Mouse (Mus musculus): ENCODE measurements around the gene Slain1. TPM values are rescaled to one million over a fixed set of nuclear protein-coding genes. Genes with fewer than 3 reads are reported as not detected.
A peak's percentile ranks its signal among the peaks of the same experiment; 100 is the strongest.

Slain1 gene
- polyA plus RNA-seq, 2 experiments, result 0.22 to 0.27 TPM

DNA sequence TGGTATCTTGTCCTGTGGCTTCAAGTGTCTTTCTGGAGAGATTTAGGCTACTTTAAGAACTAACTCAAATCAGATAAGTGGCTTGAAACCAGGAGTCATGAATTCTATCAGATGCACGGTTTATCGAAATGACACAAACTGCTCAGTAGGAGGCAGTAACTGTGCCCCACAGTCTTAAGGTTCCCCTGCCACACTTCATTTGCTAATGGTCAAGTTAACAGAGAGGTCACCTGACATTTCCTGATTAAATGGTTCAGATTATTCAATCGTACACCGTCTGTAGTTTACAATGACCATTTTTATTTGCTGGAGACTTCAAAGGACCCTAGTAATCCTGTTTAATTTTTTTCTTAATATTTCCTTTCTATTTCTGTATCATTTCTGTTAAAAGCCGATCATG lies 68.4 kb downstream of the Slain1 start:
- DNase-seq (ENCODE audit: low read depth in 3 of 3, low spot score in 3 of 3), result no peak
- H3K4me1 ChIP-seq (replicated peaks; ENCODE audit: control insufficient read depth in 2 of 2, insufficient read depth in 2 of 2, low read length in 1 of 2), result peaks cover 0 to 8% of the 10 kb centered on the region in 2 experiments; a peak in 2 of 4 replicates
- H3K4me2 ChIP-seq (ENCODE audit: low read depth), result no peak overlapping the region
- 31% methylated on average over 5 of the region's 5 CpGs for whole genome bisulfite sequencing (ENCODE audit: insufficient replicate concordance)
- H3K9me3 ChIP-seq (ENCODE audit: control insufficient read depth, low read length), result no peaks in the 10 kb centered on the region
- H3K4me3 ChIP-seq (ENCODE audit: insufficient read depth in 1 of 2, low read depth in 2 of 2, low read length in 2 of 2), result no peak overlapping the region
- TF ChIP-seq EP300 (IDR thresholded peaks at IDR 0.05; ENCODE audit: low read depth) (no peak), CTCF (IDR thresholded peaks at IDR 0.05; ENCODE audit: low read depth) (no peak)
- H3K27ac ChIP-seq, result no peak overlapping the region
- H3K9ac ChIP-seq (replicated peaks), result no peak overlapping the region
- no peaks in the 10 kb centered on the region for H3K27me3 ChIP-seq (ENCODE audit: control insufficient read depth, insufficient read depth, low read length)
- ATAC-seq (ENCODE audit: insufficient read depth), result no peak
- H3K36me3 ChIP-seq (replicated peaks; ENCODE audit: control insufficient read depth, insufficient read depth, low read depth), result no peaks in the 10 kb centered on the region

DNA sequence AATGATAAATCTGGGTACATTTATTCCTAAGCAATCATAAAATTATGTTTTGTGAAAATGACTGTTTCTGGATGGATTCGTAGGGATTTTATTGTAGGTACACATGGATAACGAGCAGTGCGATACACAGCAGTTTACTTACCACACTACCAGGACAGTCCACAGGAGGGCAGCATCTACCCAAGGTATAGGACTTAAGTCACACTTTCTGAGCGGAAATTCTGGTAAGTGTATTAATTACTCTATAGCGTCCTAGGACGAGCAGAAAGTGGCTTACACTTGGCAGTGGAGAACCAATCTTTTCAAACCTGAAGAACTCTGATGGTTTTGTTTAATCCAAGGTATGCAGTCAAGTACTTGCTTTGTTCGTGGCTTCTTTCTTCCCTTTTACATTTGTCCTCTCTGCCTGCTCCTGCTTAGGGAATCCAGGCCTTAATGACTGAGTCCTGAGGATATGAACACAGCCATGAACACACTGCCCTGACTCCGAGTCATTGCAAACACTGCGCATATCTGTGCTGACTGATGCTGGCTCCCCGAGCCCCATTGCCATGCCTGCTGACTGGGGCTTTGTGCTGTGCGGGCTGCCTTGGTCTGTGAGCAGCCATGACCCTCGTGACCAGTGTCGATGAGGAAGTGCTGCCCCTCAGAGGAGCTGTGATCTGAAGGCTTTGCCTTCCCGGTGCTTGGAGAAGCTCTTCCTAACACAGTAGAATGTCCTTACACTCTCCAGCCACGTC lies 69.0 kb downstream of the Slain1 start:
- Histone ChIP-seq H3K27me3 (ENCODE audit: control insufficient read depth, insufficient read depth, low read length) (no peaks in the 10 kb centered on the region), H3K9me3 (ENCODE audit: control insufficient read depth, low read length) (no peaks in the 10 kb centered on the region), H3K27ac (no peak overlapping the region), H3K4me1 (replicated peaks; ENCODE audit: control insufficient read depth in 2 of 2, insufficient read depth in 2 of 2, low read length in 1 of 2) (peaks cover 0 to 8% of the 10 kb centered on the region in 2 experiments; a peak in 2 of 4 replicates), H3K4me2 (ENCODE audit: low read depth) (peak overlapping the region; percentile 50), H3K9ac (replicated peaks) (no peak overlapping the region), H3K4me3 (ENCODE audit: insufficient read depth in 1 of 2, low read depth in 2 of 2, low read length in 2 of 2) (peak overlapping the region in 1 of 2 experiments; percentile 6; a peak in 1 of 4 replicates), H3K36me3 (replicated peaks; ENCODE audit: control insufficient read depth, insufficient read depth, low read depth) (no peaks in the 10 kb centered on the region)
- TF ChIP-seq CTCF (IDR thresholded peaks at IDR 0.05; ENCODE audit: low read depth) (peak; percentile 77), EP300 (IDR thresholded peaks at IDR 0.05; ENCODE audit: low read depth) (no peak)
- peak; percentile 57 to 62 (median 60) for DNase-seq (ENCODE audit: low read depth in 3 of 3, low spot score in 3 of 3)
- peak; percentile 59; the same call in 1 of the 2 replicates for ATAC-seq (ENCODE audit: insufficient read depth)
- 10% methylated on average over 15 of the region's 15 CpGs for WGBS (ENCODE audit: insufficient replicate concordance)

DNA sequence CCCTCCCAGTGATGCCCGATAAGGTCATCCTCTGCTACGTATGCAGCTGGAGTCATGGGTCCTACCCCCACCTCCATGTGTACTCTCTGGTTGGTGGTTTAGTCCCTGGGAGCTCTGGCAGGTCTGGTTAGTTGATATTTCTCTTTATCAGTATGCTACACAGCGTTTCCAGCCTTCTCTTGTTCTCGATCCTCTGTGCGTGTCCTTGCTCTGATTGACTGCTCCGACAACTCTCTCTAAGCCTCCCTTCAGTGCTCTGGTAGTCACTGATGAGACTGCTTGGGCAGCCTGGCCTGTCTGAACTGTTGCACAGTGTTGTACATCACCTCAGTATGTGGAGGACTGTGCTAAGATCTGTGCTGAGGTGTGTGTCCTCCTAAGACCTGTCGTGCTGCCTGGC lies 70.1 kb downstream of the Slain1 start:
- TF ChIP-seq EP300 (IDR thresholded peaks at IDR 0.05; ENCODE audit: low read depth) (peak; percentile 50; the same call in 1 of the 2 replicates), CTCF (IDR thresholded peaks at IDR 0.05; ENCODE audit: low read depth) (no peak)
- ATAC-seq (ENCODE audit: insufficient read depth) (peak; percentile 78), DNase-seq (ENCODE audit: low read depth in 3 of 3, low spot score in 3 of 3) (peak in 2 of 3 experiments; percentile 24 to 28)
- Histone ChIP-seq H3K27me3 (ENCODE audit: control insufficient read depth, insufficient read depth, low read length) (no peaks in the 10 kb centered on the region), H3K4me3 (ENCODE audit: insufficient read depth in 1 of 2, low read depth in 2 of 2, low read length in 2 of 2) (no peak overlapping the region), H3K4me1 (replicated peaks; ENCODE audit: control insufficient read depth in 2 of 2, insufficient read depth in 2 of 2, low read length in 1 of 2) (peaks cover 0 to 10% of the 10 kb centered on the region in 2 experiments; a peak in 3 of 4 replicates), H3K36me3 (replicated peaks; ENCODE audit: control insufficient read depth, insufficient read depth, low read depth) (no peaks in the 10 kb centered on the region), H3K27ac (no peak overlapping the region), H3K9me3 (ENCODE audit: control insufficient read depth, low read length) (no peaks in the 10 kb centered on the region), H3K4me2 (ENCODE audit: low read depth) (no peak overlapping the region), H3K9ac (replicated peaks) (no peak overlapping the region)
- WGBS (ENCODE audit: insufficient replicate concordance), result 12% methylated on average over 7 of the region's 7 CpGs

DNA sequence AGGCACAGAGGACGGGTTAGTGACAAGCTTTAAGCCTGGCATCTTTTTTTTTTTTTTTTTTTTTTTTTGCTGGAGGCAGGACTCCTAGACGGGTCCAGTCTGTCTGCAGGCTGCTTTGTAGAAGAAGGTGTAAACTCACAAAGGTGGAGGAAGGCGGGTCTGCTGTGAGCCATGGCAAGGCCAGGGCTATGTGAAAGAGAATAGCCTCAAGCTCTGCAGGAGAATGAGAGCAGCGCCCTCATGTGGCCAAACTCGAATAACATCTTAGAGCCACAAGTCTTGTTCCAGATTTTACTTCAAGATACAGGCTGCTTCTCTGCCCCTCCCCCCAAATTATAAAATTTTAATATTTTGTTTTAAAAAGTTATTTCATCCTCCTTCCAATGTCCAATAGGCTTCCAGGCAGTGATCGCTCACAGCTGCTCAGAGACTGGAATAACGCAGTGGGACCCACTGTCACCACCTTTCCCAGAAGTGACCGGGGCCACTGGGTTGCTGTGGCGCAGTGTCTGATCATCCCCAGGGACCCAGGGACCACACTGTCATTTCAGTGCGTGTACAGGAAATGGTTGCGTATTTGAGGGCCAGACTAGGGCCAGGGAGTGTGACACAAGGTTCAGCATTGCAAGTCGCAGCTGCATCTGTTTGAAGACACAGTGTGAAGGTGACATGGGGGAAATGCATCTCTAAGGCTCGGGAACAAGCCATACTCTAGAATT lies 70.8 kb downstream of the Slain1 start:
- no peak for ATAC-seq (ENCODE audit: insufficient read depth)
- Histone ChIP-seq H3K4me3 (ENCODE audit: insufficient read depth in 1 of 2, low read depth in 2 of 2, low read length in 2 of 2) (no peak overlapping the region), H3K4me1 (replicated peaks; ENCODE audit: control insufficient read depth in 2 of 2, insufficient read depth in 2 of 2, low read length in 1 of 2) (peaks cover 0 to 11% of the 10 kb centered on the region in 2 experiments; a peak in 3 of 4 replicates), H3K9me3 (ENCODE audit: control insufficient read depth, low read length) (no peaks in the 10 kb centered on the region), H3K4me2 (ENCODE audit: low read depth) (no peak overlapping the region), H3K27me3 (ENCODE audit: control insufficient read depth, insufficient read depth, low read length) (no peaks in the 10 kb centered on the region), H3K36me3 (replicated peaks; ENCODE audit: control insufficient read depth, insufficient read depth, low read depth) (no peaks in the 10 kb centered on the region), H3K27ac (no peak overlapping the region), H3K9ac (replicated peaks) (no peak overlapping the region)
- peak; percentile 62 for TF ChIP-seq CTCF (IDR thresholded peaks at IDR 0.05; ENCODE audit: low read depth)
- TF ChIP-seq EP300 (IDR thresholded peaks at IDR 0.05; ENCODE audit: low read depth), result no peak
- DNase-seq (ENCODE audit: low read depth in 3 of 3, low spot score in 3 of 3), result peak in 1 of 3 experiments; percentile 28
- 44% methylated on average over 13 of the region's 13 CpGs for WGBS (ENCODE audit: insufficient replicate concordance)

DNA sequence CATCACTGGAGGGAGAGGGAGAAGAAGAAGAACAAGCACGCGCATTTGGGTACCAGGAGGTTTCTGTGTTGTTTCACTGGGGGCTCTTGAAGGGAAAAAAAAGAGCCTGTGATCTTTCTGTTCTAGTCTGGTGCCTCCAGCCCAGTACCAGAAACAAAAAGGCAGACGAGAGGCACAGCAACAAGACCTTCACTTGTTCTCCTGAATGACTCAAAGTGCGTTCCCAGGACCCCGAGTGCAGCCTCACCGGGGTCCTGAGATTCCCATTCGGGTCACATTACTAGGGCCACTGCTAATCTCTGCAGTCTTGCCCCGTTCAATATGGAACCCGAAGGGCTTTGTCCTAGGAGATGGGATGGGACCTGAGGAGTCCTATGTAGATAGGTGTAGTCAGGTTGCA lies 73.3 kb downstream of the Slain1 start:
- no peaks in the 10 kb centered on the region for H3K27me3 ChIP-seq (ENCODE audit: control insufficient read depth, insufficient read depth, low read length)
- H3K4me1 ChIP-seq (replicated peaks; ENCODE audit: control insufficient read depth in 2 of 2, insufficient read depth in 2 of 2, low read length in 1 of 2), result peaks cover 0 to 12% of the 10 kb centered on the region in 2 experiments; a peak in 3 of 4 replicates
- H3K27ac ChIP-seq, result no peak overlapping the region
- no peaks in the 10 kb centered on the region for H3K36me3 ChIP-seq (replicated peaks; ENCODE audit: control insufficient read depth, insufficient read depth, low read depth)
- DNase-seq (ENCODE audit: low read depth in 3 of 3, low spot score in 3 of 3) (no peak), ATAC-seq (ENCODE audit: insufficient read depth) (no peak)
- H3K4me2 ChIP-seq (ENCODE audit: low read depth), result no peak overlapping the region
- H3K9me3 ChIP-seq (ENCODE audit: control insufficient read depth, low read length), result no peaks in the 10 kb centered on the region
- H3K9ac ChIP-seq (replicated peaks), result no peak overlapping the region
- no peak overlapping the region for H3K4me3 ChIP-seq (ENCODE audit: insufficient read depth in 1 of 2, low read depth in 2 of 2, low read length in 2 of 2)
- TF ChIP-seq CTCF (IDR thresholded peaks at IDR 0.05; ENCODE audit: low read depth) (no peak), EP300 (IDR thresholded peaks at IDR 0.05; ENCODE audit: low read depth) (no peak)
- 71% methylated on average over 9 of the region's 9 CpGs for WGBS (ENCODE audit: insufficient replicate concordance)
